Mouse (Mus musculus): ENCODE measurements around the gene Ftsj1. TPM values are rescaled to one million over a fixed set of nuclear protein-coding genes. Genes with fewer than 3 reads are reported as not detected.

Ftsj1 gene
- total and polyA plus RNA-seq, 3 experiments, result 17.0 to 31.6 (median 22.3) TPM

GRCm38 (mm10) chrX:8205088-8205487 is 47.1 kb downstream of the Ftsj1 start:
- H3K9ac ChIP-seq (ENCODE audit: insufficient read depth, low read depth), result no peak overlapping the region
- H3K79me2 ChIP-seq (replicated peaks; ENCODE audit: control insufficient read depth, extremely low read depth, insufficient read depth, poor library complexity, severe bottlenecking), result no peaks in the 10 kb centered on the region
- in situ Hi-C loops (cut with MboI; ENCODE audit: low pct_ligation_motif_present, low pct_unique_long_range_greater_than_20kb, low sequenced_read_pairs), result no loop called here
- no peak overlapping the region for H3K4me2 ChIP-seq (ENCODE audit: insufficient read depth, low read depth, poor library complexity, severe bottlenecking)
- H3K4me1 ChIP-seq (ENCODE audit: control insufficient read depth in 1 of 2, insufficient read depth in 2 of 2), result no peaks in the 10 kb centered on the region
- TF ChIP-seq KAT2A (IDR thresholded peaks at IDR 0.05; ENCODE audit: insufficient replicate concordance, low read length) (no peak), JUN (IDR thresholded peaks at IDR 0.05; ENCODE audit: insufficient read depth, low read depth, low read length) (no peak), RCOR1 (conservative IDR thresholded peaks at IDR 0.05; ENCODE audit: low read depth, low read length) (no peak), MAX (IDR thresholded peaks at IDR 0.05; ENCODE audit: low read length) (no peak), HCFC1 (IDR thresholded peaks at IDR 0.05; ENCODE audit: low read depth, low read length) (no peak), CHD1 (IDR thresholded peaks at IDR 0.05; ENCODE audit: low read depth, low read length) (no peak)
- no peak overlapping the region for H3K4me3 ChIP-seq (replicated peaks in 1 of 3; ENCODE audit: low read depth in 2 of 3, low read length in 2 of 3, poor library complexity in 1 of 3)
- peaks cover 43% of the 10 kb centered on the region for H3K27me3 ChIP-seq (replicated peaks)
- no peak for DNase-seq (ENCODE audit: extremely low read depth)
- H3K9me3 ChIP-seq (replicated peaks; ENCODE audit: low read length), result no peaks in the 10 kb centered on the region
- H3K36me3 ChIP-seq (replicated peaks in 1 of 2; ENCODE audit: control insufficient read depth in 1 of 2, insufficient read depth in 1 of 2, low read length in 1 of 2), result no peaks in the 10 kb centered on the region
- dilution Hi-C loops (cut with MboI; ENCODE audit: extremely low pct_ligation_motif_present, extremely low pct_unique_long_range_greater_than_20kb, low sequenced_read_pairs), result no loop called here
- no peak overlapping the region for H3K27ac ChIP-seq (ENCODE audit: insufficient read depth, low read depth)

- H3K36me3 ChIP-seq (replicated peaks in 1 of 2; ENCODE audit: control insufficient read depth in 1 of 2, insufficient read depth in 1 of 2, low read length in 1 of 2), result no peaks in the 10 kb centered on the region
- dilution Hi-C loops (cut with MboI; ENCODE audit: extremely low pct_ligation_motif_present, extremely low pct_unique_long_range_greater_than_20kb, low sequenced_read_pairs) (no loop called here), in situ Hi-C loops (cut with MboI; ENCODE audit: low pct_ligation_motif_present, low pct_unique_long_range_greater_than_20kb, low sequenced_read_pairs) (no loop called here)
- H3K79me2 ChIP-seq (replicated peaks; ENCODE audit: control insufficient read depth, extremely low read depth, insufficient read depth, poor library complexity, severe bottlenecking), result no peaks in the 10 kb centered on the region
- H3K4me2 ChIP-seq (ENCODE audit: insufficient read depth, low read depth, poor library complexity, severe bottlenecking), result no peak overlapping the region
- H3K27me3 ChIP-seq (replicated peaks), result peaks cover 48% of the 10 kb centered on the region
- DNase-seq (ENCODE audit: extremely low read depth), result no peak
- no peak for TF ChIP-seq CHD2 (IDR thresholded peaks at IDR 0.05; ENCODE audit: low read length)
- H3K4me1 ChIP-seq (ENCODE audit: control insufficient read depth in 1 of 2, insufficient read depth in 2 of 2), result no peaks in the 10 kb centered on the region
- no peaks in the 10 kb centered on the region for H3K9me3 ChIP-seq (replicated peaks; ENCODE audit: low read length)
- no peak overlapping the region for H3K27ac ChIP-seq (ENCODE audit: insufficient read depth, low read depth)
- no peak overlapping the region for H3K9ac ChIP-seq (ENCODE audit: insufficient read depth, low read depth)
- H3K4me3 ChIP-seq (replicated peaks in 1 of 3; ENCODE audit: low read depth in 2 of 3, low read length in 2 of 3, poor library complexity in 1 of 3), result no peak overlapping the region
Observed at GRCm38 (mm10) chrX:8204076-8204475, 48.1 kb downstream of the Ftsj1 start.

DNA sequence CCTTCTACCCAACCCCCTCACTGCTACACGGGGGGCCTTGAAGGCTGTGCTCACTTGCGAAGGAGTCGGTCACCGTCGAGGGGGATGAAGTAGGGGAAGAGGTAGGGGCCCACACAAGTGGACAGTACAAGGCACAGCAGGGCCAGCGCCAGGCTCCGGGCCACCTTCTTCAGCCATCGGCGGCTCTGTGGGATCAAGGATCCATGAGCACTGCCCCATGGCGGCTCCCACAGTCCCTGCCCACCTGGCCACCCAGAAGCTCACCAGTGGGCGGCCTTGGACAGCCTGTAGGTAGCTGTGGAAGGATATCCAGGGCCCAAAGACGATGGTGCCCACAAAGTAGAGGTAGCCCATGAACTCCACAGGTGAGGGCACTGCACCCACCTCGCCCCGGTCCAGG is 49.1 kb downstream of the Ftsj1 start:
- H3K79me2 ChIP-seq (replicated peaks; ENCODE audit: control insufficient read depth, extremely low read depth, insufficient read depth, poor library complexity, severe bottlenecking), result no peaks in the 10 kb centered on the region
- no peak overlapping the region for H3K9ac ChIP-seq (ENCODE audit: insufficient read depth, low read depth)
- no peak overlapping the region for H3K27ac ChIP-seq (ENCODE audit: insufficient read depth, low read depth)
- peaks cover 50% of the 10 kb centered on the region for H3K27me3 ChIP-seq (replicated peaks)
- no peak overlapping the region for H3K4me2 ChIP-seq (ENCODE audit: insufficient read depth, low read depth, poor library complexity, severe bottlenecking)
- dilution Hi-C loops (cut with MboI; ENCODE audit: extremely low pct_ligation_motif_present, extremely low pct_unique_long_range_greater_than_20kb, low sequenced_read_pairs), result no loop called here
- no peak for DNase-seq (ENCODE audit: extremely low read depth)
- no peaks in the 10 kb centered on the region for H3K9me3 ChIP-seq (replicated peaks; ENCODE audit: low read length)
- TF ChIP-seq SMC3 (IDR thresholded peaks at IDR 0.05; ENCODE audit: low read depth, low read length) (no peak), CTCF (conservative IDR thresholded peaks at IDR 0.05 in 1 of 2, IDR thresholded peaks at IDR 0.05 in 1 of 2; ENCODE audit: low read depth in 2 of 2, low read length in 2 of 2) (no peak), KAT2A (IDR thresholded peaks at IDR 0.05; ENCODE audit: insufficient replicate concordance, low read length) (no peak), ZMIZ1 (IDR thresholded peaks at IDR 0.05; ENCODE audit: low read depth, low read length) (no peak), ELF1 (IDR thresholded peaks at IDR 0.05; ENCODE audit: low read depth, low read length) (no peak), GABPA (IDR thresholded peaks at IDR 0.05; ENCODE audit: insufficient replicate concordance, low read depth, low read length) (no peak), TCF12 (IDR thresholded peaks at IDR 0.05; ENCODE audit: low read depth, low read length) (no peak), CHD1 (IDR thresholded peaks at IDR 0.05; ENCODE audit: low read depth, low read length) (no peak), ZC3H11A (IDR thresholded peaks at IDR 0.05; ENCODE audit: low read depth, low read length) (no peak), IRF4 (IDR thresholded peaks at IDR 0.05; ENCODE audit: low read depth, low read length) (no peak), JUND (conservative IDR thresholded peaks at IDR 0.05; ENCODE audit: low read depth, low read length) (no peak), MAFK (IDR thresholded peaks at IDR 0.05; ENCODE audit: insufficient replicate concordance, low read length) (no peak), CHD2 (IDR thresholded peaks at IDR 0.05; ENCODE audit: low read length) (no peak), NELFE (IDR thresholded peaks at IDR 0.05; ENCODE audit: low read depth, low read length) (no peak), MYC (IDR thresholded peaks at IDR 0.05; ENCODE audit: low read depth, low read length) (no peak), RAD21 (IDR thresholded peaks at IDR 0.05; ENCODE audit: low read depth, low read length) (no peak), BHLHE40 (IDR thresholded peaks at IDR 0.05; ENCODE audit: low read depth, low read length) (no peak), USF1 (IDR thresholded peaks at IDR 0.05; ENCODE audit: low read depth, low read length) (no peak), NRF1 (IDR thresholded peaks at IDR 0.05; ENCODE audit: low read depth, low read length) (no peak), POLR2AphosphoS2 (IDR thresholded peaks at IDR 0.05; ENCODE audit: low read depth, low read length) (no peak)
- no peaks in the 10 kb centered on the region for H3K4me1 ChIP-seq (ENCODE audit: control insufficient read depth in 1 of 2, insufficient read depth in 2 of 2)
- no peak overlapping the region for H3K4me3 ChIP-seq (replicated peaks in 1 of 3; ENCODE audit: low read depth in 2 of 3, low read length in 2 of 3, poor library complexity in 1 of 3)
- in situ Hi-C loops (cut with MboI; ENCODE audit: low pct_ligation_motif_present, low pct_unique_long_range_greater_than_20kb, low sequenced_read_pairs), result no loop called here
- H3K36me3 ChIP-seq (replicated peaks in 1 of 2; ENCODE audit: control insufficient read depth in 1 of 2, insufficient read depth in 1 of 2, low read length in 1 of 2), result no peaks in the 10 kb centered on the region
